Mouse (Mus musculus): ENCODE data around the gene Prss56.

Prss56 gene

GRCm38 (mm10) chr1:87184751-87185139 lies 1.6 kb downstream of the Prss56 start:
- DNase-seq (ENCODE audit: low read depth, low spot score): peak; percentile 79

DNA sequence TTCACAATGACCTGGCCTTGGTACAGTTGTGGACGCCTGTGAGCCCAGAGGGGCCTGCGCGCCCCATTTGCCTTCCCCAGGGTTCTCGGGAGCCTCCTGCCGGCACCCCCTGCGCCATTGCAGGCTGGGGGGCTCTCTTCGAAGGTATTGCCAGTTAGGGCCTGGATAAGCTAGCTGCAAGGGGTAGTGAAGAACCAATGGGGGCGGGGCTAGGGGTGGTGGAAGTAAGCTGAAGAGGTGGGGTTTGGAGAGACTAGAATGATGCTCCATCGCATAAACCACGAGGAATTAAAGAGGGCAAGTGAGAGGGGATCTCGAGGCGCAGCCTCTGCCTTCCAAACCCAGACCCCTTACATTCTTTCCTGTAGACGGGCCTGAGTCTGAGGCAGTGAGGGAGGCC lies 2.4 kb downstream of the Prss56 start:
- DNase-seq (ENCODE audit: low read depth, low spot score): no peak

GRCm38 (mm10) chr1:87186261-87187036 lies 3.3 kb downstream of the Prss56 start:
- no peak for DNase-seq (ENCODE audit: low read depth, low spot score)

DNA sequence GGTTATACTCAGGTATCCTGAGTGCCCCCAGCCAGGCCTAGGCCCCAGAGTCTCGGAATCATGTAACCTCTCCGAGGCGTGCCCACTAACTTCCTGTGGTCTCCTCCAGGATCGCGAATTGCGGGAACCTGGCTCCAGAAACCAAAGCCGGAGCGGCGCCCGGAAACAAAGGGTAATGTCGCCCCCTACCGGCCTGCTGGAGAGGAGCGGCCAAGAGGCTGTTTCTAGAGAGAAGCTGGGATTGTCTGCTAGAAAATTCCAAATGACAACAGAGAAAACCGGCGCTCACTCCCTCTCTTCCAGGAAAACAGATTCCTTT lies 3.9 kb downstream of the Prss56 start:
- DNase-seq (ENCODE audit: low read depth, low spot score): peak; percentile 88

GRCm38 (mm10) chr1:87190429-87190828 lies 7.3 kb downstream of the Prss56 start, which contains the start of gene Chrnd:
TSS of gene Chrnd (plus strand) at chr1:87190607.
- DNase-seq (ENCODE audit: low read depth, low spot score): no peak

DNA sequence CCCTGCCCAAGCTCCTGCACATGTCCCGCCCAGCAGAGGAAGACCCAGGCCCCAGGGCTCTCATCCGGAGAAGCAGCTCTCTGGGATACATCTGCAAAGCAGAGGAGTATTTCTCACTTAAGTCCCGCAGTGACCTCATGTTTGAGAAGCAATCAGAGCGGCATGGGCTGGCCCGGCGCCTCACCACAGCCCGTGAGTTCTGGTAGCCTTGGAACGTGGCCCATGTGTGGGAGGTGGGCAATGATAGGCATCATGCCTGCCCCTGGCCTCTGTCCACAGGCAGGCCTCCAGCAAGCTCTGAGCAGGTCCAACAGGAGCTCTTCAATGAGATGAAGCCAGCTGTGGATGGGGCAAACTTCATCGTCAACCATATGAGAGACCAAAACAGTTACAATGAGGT lies 14.2 kb downstream of the Prss56 start:
- DNase-seq (ENCODE audit: low read depth, low spot score): no peak

- no peak for DNase-seq (ENCODE audit: low read depth, low spot score)
Measured at GRCm38 (mm10) chr1:87198119-87199065, 15.3 kb downstream of the Prss56 start.

GRCm38 (mm10) chr1:87200811-87201210 lies 17.7 kb downstream of the Prss56 start:
- DNase-seq (ENCODE audit: low read depth, low spot score): no peak

DNA sequence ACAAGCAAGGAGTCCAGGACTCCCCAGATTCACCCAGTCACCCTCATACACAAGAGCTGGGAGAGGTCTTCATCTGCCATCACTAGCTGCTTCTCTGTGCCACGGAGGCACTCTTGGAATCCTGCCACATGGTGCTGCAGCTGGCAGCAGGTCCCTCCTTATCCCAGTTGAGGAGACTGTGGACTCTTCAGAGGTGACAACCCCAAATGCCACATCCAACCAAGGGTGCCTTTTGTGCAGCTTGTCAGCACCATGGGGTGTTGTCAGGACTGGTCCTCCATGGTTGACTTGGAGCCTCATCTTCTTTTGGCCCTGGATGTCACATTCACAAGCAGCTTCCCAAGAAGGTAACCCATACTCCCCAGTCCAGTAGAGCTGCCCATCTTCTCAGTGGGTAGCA lies 18.7 kb downstream of the Prss56 start:
- no peak for DNase-seq (ENCODE audit: low read depth, low spot score)

GRCm38 (mm10) chr1:87203779-87204178 lies 20.7 kb downstream of the Prss56 start:
- no peak for DNase-seq (ENCODE audit: low read depth, low spot score)

GRCm38 (mm10) chr1:87204465-87204864 lies 21.4 kb downstream of the Prss56 start, which contains the start of gene Chrng:
TSS of gene Chrng (plus strand) at chr1:87204657.
- DNase-seq (ENCODE audit: low read depth, low spot score): no peak

DNA sequence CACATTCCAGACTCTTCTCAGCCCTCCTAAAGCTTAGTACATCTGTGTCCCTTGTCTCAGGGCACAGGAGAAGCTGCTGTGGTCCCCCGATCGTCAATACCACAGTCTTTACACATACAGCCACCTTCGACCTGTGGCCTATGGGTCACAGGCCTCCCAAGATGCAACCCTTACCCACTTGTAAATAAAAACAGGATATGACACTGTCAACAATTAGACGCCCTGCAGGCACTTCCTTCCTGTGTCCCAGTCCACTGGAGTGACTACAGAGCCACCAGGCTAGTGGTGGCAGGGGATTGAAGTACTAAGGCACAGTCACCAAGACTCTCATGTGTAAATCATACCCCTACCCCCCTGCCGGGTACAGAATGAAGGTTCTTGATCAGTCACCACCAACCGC lies 21.9 kb downstream of the Prss56 start:
- no peak for DNase-seq (ENCODE audit: low read depth, low spot score)

DNA sequence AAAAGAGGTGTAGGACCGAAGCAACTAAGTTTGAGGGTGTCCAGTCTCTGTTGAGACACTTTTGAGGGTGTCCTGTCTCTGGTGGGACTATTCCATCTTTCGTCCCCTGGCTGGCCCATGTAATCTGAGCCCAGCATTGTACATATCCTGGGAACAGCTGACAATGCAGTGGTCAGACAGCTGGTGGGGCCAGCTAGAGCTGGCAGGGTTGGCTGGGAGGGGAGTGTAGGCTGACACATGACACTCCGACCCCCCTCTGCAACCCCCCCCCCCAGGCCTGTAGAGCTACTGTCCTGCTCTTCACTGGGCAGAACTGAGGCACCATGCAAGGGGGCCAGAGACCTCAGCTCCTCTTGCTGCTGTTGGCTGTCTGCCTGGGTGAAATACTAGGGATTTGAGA lies 22.4 kb downstream of the Prss56 start:
- DNase-seq (ENCODE audit: low read depth, low spot score): no peak

GRCm38 (mm10) chr1:87206339-87206738 lies 23.2 kb downstream of the Prss56 start:
- DNase-seq (ENCODE audit: low read depth, low spot score): no peak

DNA sequence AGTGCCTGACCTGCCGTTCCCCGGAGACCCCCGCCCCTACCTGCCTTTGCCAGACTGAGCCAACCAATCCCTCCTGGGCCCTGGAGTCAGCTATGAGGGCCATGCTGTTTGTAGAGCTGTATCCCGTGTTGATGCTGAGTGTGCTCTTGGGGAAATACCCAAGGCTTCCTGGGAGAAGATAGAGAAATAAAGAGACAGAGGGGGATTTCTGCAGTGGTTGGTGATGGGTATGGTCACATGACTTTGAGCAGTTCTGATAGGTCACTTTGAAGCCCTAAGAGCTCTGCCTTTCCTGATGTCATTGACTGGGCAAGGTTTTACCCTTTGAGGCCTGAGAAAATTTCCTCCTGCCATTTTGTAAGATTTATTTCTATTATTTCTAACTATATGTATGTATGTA lies 28.3 kb downstream of the Prss56 start:
- no peak for DNase-seq (ENCODE audit: low read depth, low spot score)

- peak; percentile 95 for DNase-seq (ENCODE audit: low read depth, low spot score)
Measured at GRCm38 (mm10) chr1:87213735-87214704, 30.9 kb downstream of the Prss56 start, which contains the start of gene Eif4e2. TSS of gene Eif4e2 (plus strand) at chr1:87213914.

DNA sequence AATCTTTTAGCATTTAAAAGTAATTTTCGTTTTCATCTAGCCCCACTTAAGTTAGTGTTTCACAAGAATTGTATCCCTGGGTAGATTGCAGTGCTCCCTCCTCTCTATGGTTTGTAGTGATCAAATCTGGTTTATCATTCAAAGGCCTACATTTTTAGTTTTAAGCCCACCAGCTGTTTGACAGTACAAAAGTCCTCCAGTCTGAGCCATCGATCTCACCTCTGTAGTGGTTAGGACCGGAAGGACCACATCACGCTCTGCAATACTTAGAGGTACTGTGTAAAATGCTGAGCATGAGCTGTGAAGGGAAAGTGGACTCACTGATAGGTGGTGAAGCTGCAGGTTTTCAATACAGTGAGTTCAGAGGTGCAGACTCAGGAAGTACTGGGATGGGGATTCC lies 31.6 kb downstream of the Prss56 start:
- DNase-seq (ENCODE audit: low read depth, low spot score): peak; percentile 35

DNA sequence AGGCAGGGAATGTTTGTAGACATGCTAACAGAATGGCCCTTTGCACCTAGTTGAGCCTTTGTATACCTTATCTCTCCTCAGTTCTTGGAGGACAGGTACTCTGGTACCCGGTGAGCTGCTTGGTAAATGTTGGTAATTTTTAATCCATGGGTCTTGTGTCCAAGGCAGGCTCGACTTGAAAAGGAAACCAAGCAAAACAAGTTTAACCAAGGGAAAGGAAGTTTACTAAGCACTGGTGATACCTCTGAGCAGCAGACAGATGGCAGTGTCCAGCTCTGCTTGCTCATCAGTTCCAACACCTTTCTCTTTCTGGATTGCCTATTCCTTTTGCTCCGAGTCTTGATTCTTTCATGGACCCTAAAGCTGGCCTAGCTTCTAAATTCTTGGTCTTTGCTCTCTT lies 34.8 kb downstream of the Prss56 start:
- peak; percentile 49 for DNase-seq (ENCODE audit: low read depth, low spot score)

DNA sequence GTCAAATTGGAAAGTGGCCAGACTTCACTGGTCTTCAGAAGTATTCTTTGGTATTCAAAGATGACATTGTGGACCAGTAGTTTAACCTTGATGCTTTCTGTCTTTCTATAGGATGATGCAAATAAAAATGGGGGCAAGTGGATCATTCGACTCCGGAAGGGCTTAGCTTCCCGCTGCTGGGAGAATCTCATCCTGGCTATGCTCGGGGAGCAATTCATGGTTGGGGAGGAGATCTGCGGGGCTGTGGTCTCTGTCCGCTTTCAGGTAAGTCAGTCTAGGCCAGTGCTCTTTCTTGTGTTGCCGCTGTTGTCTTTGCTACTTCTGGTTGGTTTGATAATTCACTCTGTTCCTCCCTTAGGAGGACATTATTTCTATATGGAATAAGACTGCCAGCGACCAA lies 42.6 kb downstream of the Prss56 start:
- DNase-seq (ENCODE audit: low read depth, low spot score): no peak

- no peak for DNase-seq (ENCODE audit: low read depth, low spot score)
Measured at GRCm38 (mm10) chr1:87226409-87227159, 43.5 kb downstream of the Prss56 start.

DNA sequence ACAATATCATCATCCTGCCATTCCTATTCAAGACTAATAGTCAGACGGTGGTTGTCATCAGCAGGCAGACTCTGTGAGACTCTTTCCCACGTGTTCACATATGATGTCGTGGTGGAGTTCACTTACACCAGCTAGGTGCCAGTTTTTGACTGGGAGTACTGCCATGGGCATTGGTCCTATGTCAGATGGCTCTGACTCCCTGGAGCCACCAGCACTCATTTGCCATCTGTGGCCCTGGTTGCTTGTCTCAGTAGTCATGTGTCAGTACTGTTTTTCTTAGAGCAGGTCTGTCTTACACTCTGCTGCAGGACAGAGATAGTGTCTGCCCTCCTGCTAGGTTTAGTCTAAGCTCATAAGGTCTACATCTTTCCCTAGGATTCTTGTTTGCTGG lies 44.0 kb downstream of the Prss56 start:
- no peak for DNase-seq (ENCODE audit: low read depth, low spot score)

Data from 3T3-L1 (cell line).